Mouse (Mus musculus): ENCODE data around the gene 4930447F04Rik. TPM values are rescaled to one million over a fixed set of nuclear protein-coding genes. Genes with fewer than 3 reads are reported as not detected.

Gene 4930447F04Rik
- not detected for total RNA-seq (2021)
- long read RNA-seq: 0 reads

DNA sequence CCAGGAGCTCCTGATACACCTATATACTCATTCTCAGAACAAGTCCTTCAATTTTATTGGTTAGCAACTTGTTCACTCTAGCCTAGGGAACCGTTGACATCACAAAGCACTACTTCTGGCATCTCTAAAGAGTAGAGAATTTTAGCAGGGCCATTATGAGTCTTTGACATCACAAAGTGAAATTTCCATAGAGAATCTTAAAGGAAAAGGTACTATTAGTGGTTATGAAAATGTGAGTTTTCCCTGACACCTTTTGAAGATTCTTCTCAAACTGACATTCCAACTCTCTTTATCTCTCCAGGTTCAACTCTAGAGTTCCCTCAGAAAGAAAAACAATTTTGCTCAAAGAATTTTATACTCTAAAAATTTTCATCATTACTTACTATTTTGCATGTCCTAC, at the start of gene 4930447F04Rik:
Gene 4930447F04Rik (minus strand): TSS at position 101 of the 400 bp plus-strand sequence.
- DNase-seq (ENCODE audit: low spot score in 2 of 2): no peak
